Mouse (Mus musculus): ENCODE results near the gene Lman2.
A peak's percentile ranks its signal among the peaks of the same experiment; 100 is the strongest.

Gene Lman2

DNA sequence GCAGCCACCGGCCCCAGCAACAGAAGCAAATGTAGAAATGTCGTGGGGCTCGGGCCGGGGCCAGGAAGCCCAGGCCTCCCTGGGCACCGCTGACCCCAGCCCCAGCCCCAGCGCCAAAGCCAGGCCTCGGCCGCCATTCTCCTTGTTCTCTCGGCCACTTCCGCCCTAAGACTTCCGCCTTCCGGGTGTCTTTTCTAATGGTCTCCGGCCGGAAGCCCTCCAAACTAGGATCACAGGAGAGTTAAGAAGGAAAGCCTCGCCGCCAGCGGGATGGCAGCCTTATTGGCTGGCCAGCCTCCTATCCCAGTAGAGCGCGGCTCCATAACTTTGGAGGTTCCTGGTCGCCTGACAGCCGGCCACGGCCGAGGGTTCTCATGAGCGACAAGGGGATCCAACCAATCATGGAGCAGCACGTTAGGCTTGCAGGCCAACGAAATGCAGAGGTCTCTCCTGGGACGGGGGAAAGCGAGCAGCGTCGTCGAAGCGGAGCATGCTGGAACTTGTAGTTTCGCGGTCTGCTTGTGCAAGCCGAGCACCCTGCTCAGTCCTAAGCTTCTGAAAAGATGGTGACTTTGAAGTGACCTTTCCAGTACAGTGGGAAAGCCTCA, at the start of gene Lman2:
Gene Lman2, minus strand, starts transcription at position 331 of the 608 bp plus-strand sequence.
- peak; percentile 99 for DNase-seq

DNA sequence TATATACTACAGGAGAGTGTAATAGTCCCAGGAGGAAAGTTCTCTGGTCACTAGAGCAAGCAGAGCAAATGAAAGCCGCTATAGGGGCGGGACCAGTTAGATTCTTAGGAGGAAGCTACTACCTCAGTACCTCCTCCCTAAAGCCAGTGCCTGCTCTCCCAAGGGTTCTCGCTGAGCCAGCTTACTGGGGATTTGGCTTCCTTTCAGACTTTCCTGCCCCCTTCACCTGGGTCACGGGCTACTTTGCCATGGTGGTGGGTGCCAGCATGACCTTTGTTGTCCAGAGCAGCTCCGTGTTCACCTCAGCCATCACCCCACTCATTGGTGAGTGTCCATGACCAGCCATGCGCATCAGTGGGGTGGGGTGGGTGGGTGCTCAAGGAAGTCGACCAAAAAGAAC, 49.2 kb upstream of the Lman2 start:
- DNase-seq, result peak; percentile 57

DNA sequence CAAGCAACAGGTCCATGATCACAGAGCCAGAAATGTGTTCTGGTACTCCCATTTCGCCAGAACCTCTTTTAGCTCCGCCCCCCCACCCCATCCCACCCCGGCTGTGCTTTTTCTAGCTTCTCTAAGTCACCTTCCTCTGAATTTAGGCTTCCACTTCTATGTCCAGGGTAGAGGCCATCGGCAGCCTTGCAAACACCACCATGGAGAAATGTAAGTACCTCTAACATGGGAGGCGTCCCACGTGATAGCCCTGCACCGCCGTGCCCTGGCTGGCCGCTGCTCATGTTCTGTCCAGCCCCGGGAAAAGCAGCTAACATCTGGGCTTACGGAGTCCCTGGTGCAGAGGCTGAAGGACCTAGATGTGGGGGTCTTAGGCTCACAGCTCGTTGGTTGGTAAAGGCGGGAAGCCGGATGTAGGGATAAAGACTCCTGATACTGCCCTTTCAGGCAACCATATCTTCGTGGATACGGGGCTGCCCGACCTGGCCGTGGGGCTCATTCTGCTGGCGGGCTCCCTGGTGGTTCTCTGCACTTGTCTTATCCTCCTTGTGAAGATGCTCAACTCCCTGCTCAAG, 46.0 kb upstream of the Lman2 start:
- DNase-seq, result no peak

DNA sequence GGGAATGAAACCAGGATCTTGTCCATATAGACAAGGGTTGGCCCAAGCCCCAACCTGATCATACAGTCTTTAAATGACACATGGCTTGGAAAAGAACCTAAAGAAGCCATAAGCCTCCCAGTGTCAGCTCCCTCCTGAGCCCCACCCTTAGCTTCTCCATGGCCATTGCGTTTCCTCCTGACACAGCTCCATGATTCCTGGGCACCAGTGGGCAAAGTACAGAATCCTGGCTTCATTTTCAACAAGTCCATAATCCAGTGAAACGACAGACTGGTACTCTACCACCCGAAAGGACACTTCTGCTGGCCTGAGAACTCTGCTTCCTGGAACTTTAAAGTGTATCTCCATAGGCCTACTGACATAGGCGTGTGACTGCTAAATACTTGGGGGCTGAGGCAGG, 44.8 kb upstream of the Lman2 start:
- DNase-seq, result no peak

DNA sequence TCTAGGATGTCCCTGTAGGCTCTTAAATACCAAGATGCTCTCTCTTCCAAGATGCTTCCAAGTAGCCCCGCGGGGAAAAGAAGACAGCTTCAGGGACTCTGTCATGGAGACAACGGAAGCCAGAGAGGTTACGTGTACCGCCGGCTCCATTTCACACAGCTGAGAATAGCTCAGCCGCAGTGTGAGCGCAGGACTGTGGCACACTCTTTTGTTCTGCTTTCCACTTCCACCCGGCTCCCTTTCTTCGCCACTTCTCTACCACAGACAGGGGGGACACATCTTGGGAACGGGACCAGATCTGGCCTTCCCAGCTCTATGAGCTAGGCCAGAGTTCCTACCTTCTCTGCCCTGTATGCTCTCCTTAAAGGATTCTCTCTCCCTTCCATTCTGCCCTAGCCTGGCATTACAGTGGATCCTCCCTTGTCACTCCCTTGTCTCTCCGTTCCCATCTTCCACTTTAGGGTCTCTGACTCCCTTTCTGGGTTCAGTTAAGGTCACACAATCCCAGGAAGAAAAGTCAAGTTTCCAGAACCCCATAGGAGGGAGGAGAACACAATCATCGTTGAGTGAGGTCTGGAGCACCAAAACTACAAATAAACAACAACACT, 43.3 kb upstream of the Lman2 start:
- no peak for DNase-seq

DNA sequence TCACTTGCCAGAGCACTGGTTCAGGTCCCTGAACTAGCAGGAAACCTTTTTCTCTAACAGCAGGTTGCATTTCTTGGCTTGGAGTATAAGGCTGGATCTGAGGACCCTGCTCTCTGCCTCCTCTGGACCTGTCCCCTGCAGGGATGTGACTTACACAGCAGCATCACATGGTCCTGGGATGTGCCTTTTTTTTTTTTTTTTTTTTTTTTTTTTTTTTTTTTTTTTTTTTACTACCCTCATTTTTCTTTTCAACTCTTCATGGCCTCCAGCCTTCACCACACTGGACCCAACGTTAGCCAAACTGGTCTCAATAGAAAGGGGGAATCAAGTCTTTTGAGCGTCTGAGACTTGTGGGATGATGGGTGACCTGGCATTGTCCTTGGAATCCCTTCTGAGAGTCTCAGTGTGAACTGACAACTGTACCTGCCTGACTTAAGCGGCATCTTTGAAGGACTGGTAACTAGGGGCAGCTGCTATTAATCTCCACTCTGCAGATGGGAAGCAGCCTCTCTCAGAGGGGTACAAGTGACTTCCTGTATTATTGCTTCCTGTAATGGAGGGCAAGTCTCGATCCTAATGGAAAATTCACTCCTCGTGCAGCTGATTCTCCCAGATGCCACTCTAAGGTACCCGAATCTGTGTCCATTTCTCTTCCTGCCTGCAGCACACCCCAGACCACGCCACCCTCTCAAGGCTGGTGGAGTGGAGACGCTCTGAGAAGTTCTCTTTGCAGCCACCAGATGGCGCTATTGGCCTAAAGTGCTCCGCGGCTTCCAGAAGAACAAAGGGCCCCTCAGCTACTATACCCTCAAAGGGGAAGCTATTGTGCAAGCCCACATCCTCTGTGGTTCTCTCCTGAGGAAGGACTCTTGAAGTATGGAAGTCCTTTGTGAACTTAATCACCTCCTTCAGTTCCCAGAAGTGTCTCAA, 42.5 kb upstream of the Lman2 start:
- no peak for DNase-seq

DNA sequence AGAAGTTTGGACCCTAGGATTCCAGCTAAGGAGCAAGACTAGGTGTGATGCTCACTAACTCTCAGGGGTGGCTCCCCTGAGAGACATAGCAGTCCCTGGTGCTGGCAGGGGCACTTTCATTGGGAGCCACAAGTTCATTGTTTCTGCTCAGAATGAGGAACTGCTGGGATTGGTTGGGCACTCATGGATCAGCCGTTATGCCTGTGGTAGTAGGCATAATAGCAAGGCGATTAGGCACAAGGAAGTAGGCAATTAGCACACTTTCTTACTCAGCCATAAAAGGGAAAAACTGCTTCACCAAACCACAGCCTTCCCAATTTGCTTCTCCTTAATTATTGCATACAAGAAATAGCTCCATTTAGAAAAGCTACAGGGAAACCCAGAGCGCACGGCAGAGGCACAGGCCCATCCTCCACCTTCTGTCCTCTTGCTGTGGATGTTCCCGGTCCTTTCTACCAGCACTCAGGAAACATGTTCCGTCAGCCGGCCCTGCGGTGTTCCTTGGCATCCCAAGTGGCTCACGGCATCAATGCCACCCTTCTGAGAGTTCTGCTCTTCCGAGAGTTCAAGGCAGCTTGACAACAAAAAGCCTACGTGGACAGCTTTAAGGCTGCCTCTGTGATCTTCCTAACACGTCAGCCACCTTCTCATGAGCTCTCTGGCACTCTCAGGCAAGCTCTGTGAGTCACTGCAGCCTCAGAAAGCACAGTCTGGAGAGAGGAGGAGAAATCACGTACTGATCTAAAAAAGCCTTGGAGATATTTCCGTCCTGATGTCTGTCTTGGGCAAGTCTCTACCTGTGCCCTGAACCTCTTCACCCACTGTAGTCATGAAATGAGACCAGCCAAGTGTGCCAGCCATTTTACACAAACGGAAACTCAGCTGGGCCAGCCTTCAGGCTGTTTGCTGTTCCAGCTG, 41.6 kb upstream of the Lman2 start:
- DNase-seq, result no peak

DNA sequence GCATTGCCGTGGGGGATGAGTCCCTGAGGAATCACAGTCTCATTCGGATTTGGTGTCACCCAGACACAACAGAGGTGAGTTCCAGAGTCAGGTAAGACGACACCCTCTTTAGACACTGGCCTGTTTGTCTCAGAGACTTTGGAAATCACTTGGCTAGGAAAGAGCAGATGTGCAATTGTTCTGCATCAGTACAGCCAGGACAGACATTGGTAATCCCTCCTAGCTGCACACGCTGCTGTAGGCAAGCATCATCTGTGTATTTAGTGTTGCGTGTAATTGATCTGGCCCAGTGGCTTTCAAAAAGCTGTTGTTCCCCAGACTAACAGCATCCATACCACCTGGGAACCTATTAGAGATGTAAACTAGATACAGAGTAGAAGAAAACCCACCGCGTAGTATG, 40.7 kb upstream of the Lman2 start:
- no peak for DNase-seq

DNA sequence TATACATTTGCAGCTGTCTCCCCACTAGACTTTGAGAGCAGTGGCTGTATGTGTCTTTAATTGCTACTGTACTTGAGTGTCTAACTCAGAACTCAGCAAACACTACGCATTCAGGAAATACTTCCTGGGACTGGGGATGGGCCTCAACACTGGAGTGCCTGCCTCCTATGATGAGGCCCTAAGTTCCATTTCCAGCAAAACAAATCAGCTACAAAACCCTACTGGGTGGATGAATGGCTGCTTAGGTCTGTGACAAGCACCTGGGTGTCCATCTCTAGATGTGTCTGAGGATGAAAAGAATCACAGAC, 37.4 kb upstream of the Lman2 start:
- DNase-seq, result no peak

DNA sequence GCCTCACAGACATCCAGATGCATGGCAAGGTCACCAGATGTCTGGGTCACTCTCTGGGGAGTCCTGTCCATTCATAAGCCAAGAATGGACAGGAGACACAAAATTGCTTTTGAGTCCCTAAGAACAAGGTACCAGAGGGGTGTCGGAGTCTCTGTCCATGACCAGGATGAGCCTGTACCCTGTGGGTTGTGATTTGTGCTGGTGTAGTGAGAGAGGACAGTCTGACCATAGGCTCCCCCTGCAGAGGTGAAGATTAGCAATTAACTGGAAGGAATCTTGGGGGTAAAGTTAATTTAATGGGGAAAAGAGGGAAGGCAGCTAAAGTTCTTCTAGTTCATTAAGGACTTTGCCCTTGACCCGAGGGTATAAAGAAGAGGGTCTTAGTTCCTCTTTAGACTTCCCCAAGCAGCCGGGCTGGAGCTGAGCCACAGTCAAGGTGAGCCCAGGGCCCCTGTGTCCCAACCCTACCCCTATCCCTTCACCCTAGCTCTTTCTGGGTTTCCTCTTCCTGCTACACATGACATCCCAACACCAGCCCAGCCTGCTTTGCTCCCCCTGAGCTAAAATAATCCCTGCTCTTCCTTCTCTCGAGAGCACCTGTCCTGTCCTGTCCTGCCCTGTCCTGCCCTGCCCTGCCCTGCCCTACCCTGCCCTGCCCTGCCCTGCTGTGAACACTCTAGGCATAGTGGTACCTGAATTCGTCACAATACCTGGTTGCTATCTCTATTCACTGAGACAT, 36.9 kb upstream of the Lman2 start:
- DNase-seq, result peak; percentile 74

DNA sequence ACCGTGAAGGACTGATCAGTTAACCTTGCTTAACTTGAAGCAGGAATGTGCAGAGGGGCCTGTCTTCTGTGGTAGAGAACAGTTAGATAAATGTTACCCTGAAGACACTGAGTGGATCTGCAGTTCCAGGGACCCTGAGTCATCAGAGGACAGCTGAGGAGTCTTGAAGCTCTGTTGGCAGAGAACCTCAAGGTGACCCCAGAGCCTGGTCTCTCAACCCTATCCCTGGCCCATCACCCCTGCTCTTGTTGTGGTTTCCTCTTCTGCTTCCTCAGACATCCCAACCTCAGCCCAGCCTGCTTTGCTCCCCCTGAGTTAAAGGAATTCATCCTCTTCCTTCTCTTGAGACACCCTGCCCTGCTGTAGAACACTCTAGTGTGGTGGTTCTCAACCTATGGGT, 35.5 kb upstream of the Lman2 start, which contains the start of gene Slc34a1:
Gene Slc34a1, plus strand, starts transcription at position 100 of the 400 bp plus-strand sequence.
- no peak for DNase-seq

DNA sequence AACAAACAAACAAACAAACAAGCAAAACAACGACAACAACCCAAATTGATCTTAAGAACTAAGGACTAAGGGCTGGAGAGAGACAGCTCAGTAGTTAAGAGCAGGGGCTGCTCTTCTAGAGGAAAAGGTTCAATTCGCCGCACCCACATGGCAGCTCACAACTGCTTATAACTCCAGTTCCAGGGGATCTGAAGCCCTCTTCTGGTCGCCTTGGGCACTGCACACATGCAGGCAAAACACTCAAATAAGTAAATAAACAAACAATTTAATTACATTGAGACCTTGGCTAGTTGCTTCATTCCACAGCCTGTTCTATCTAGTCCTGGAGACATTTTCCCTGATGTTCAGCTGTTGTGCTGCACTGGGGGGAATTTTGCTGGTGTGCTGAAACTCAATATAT, 30.4 kb upstream of the Lman2 start:
- no peak for DNase-seq

DNA sequence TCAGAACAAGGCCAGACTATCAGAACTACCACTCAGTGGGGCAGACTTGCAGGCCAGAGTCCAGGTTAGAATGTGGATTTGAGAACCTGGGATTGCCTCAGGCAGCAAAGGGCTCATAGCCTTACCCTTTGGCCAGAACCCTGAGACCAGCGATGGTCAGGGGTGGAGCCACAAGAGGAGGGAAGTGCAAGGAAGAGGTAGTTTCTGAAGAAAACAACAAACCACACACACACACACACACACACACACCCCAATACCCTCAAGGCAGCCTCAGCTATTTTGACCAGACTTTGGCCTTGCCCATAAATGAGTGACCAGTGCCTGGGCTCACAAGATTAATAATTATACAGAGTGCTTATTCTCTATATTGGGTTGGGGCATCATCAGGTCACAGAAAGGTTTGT, 29.0 kb upstream of the Lman2 start:
- peak; percentile 91 for DNase-seq

DNA sequence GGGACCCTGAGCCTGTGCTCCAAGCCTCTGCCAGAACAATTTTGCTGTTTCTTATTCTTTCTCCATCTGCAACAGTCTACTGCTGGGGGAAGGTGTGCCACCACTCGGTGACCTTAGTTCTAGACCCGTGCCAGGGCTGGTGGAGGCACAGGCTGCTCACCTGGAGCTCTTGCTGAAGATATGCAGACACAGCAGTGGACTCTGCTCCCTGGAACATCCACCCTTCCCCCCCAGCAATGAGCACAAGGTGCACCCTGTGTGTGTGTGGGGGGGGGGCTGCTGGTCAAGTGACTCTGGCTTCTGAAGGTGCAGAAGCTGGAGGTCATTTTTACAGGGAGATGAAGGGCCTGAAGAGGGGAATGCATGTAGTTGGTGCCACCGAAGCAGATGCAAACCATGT, 28.1 kb upstream of the Lman2 start:
- peak; percentile 93 for DNase-seq

DNA sequence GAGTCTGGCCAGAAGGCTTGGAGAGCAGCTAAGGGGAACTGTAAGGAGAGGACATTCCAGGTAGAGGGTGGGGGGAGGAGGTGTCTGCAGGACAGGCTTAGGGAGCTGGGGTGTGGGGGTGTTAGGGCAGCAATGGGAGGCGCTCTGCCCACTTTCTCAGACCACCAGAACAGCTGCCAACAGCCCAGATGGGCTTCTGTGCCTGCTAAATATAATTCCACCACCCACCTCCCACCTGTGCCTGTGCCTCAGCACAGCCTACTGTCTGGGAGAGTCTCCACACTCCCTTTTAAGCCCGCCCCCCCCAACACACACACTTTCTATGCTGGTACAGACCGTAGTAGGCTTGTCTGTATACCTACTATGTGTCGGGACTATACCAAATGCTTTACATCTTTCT, 19.2 kb upstream of the Lman2 start:
- no peak for DNase-seq

DNA sequence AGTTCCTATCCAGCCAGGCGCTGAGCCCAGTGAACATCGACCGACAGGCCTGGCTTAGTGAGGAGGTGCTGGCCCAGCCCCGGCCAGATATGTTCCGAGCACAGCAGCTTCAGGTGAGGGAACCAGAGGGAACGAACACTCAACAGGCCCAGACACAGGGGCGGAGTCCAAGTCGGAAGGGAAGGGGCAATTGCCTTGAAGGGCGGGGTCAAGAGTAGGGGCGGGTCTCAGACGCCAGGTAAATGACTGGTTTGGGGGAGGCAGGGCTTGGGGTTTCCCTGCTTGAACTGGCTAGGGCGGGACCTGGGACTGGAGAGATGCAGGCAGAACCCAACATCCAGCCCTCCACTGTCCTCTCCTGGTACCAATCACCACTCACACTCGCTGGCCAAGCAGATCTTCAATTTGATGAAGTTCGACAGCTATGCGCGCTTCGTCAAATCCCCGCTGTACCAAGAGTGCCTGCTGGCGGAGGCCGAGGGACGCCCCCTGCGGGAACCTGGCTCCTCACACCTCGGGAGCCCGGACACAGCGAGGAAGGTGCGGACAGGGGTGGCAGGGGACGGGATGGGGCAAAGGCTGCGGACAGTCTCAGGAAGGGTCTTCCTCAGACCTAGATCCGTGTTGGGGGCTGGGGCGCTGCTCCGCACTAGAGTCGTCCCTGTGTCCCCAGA, 16.5 kb upstream of the Lman2 start:
- DNase-seq, result peak; percentile 34

DNA sequence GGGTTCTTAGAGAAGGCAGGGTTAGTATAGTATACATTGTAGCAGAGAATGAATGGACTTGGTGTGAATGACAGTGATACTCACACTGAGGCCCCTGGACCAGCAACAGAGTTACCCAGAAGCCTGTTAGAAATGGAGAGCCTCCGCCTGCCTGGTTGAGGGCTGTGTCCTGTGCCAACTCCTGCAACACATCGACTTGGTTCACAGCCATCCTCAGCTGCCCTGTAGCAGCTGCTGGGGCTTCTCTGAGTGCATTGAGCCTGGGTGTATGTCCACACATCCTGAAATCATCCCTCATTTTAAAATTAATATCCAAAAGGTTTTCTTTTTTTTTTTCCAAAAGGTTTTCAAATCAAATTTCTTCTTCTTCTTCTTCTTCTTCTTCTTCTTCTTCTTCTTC, 13.3 kb upstream of the Lman2 start:
- no peak for DNase-seq

DNA sequence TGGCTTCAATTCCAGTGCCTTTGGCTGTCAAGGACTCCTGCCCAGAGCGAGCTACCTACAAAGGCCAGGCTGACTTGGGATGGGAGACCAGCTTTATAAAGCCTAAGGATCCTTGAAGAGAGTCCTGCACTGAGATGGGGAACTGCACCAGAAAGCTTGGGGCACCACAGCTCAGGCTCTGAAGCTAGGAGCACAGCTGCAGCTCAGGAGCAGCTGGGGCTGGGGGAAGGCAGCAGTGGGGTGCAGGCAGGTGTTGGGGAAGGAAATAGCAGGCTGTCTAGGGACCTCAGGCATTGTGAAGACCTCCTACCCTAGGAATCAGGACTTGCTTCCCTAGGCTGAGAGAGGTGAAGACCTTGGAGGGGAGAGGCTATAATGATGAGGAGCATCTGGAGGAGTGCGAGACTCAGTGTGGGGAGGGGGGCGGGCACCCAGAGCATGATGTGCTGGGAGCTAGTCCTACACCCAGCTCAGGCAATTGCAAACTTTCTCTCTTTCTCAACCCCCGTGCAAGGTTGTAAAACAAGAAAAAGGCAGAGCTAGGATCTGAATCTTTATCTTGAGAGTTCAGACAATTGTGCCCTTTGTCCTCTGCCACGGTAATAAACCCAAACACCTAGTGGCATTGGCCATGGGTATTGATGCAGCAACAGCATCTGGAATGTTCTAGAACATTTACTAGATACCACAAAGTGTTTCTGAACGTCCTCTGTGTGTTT, 11.8 kb upstream of the Lman2 start:
- DNase-seq, result no peak

DNA sequence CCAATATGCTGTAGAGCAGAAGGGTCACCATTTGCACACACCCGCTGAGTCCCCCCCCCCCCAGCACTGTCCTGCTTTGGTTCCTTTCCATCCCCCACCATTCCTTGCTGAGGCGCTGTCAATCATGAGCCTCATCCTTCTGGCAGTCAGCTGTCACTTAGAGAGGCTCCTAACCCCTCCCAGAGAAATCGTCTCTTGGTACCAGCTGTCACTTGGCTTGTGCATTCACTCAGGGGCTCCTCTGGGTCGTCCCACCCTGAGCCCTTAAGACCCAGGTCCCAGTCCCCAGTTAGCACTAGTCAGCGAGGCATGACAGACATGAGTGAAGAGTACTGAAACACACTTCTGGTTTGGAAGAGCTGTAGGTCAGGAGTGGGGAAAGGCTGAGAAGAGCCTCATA, 9.2 kb upstream of the Lman2 start:
- no peak for DNase-seq

DNA sequence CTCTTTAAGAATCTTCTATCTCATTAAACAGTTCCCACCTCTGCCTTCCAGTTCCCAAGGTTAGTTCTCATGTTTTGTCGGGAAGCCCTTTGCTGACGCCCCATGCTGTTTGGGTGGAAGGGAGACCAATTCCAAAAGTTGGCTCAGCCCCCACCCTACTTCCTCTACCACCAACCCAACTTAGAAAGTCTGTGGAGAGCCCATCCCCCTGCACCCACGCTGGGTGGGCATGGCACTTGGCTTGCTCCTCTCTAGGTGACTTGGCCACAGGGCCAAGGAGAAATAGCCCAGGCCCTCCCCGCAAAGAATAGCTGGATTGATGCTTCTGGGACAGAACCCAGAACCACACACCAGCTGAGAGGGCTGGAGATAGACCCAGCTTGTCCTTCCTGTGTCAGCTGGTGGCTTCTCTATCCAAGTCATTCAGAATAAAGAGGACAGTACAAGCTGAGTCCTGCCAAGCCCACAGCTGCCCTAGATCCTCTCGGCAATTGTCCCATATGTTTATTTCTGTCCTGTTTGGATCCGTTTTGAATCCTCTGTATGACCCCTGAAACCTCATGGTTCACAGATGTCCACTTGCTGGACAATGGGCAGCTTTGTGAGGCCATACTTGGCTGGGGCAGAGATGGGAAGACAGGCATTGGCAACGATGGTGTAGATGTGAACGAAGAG, 8.6 kb upstream of the Lman2 start:
- no peak for DNase-seq

Measured in kidney, adult 11 months (tissue).